Mouse (Mus musculus) embryonic fibroblast, embryonic 13.5 days (primary cell): ENCODE measurements around the gene Golga5. TPM values are rescaled to one million over a fixed set of nuclear protein-coding genes. Genes with fewer than 3 reads are reported as not detected.

Source experiments
- H3K27ac ChIP-seq: 2 replicates; pipeline ENCODE4 v1.5.1; 2012; ENCODE audit warnings: low read length, control low read depth, inconsistent platforms; ENCODE audit not compliant: insufficient read depth
- H3K4me1 ChIP-seq: 2 replicates; pipeline ENCODE4 v1.6.1; 2011; ENCODE audit warnings: low read length; ENCODE audit not compliant: control insufficient read depth, insufficient read depth
- H3K4me3 ChIP-seq: 2 replicates; pipeline ENCODE4 v1.5.1; 2011; ENCODE audit warnings: mild to moderate bottlenecking, control low read depth, low read length; ENCODE audit not compliant: insufficient read depth
- CTCF ChIP-seq: IDR thresholded peaks from 2 replicates; pipeline ENCODE4 v1.5.1; 2011; ENCODE audit warnings: mild to moderate bottlenecking, control low read depth, low read length, moderate library complexity, borderline replicate concordance; ENCODE audit not compliant: insufficient read depth
- POLR2A ChIP-seq: IDR thresholded peaks from 2 replicates; pipeline ENCODE4 v1.6.1; 2011; ENCODE audit warnings: low read depth, mild to moderate bottlenecking, control low read depth, low read length, moderate library complexity
- polyA plus RNA-seq: library from polyadenylated mRNA; stranded (reverse); fragments of >200 nt; gene quantifications from 2 replicates; pipeline ENCODE4 v1.2.4, GENCODE M21; 2011; ENCODE audit warnings: low read depth; ENCODE audit not compliant: missing spikeins, insufficient read length

Golga5 gene
- polyA plus RNA-seq: 39.6 and 40.6 TPM in 2 replicates

GRCm38 (mm10) chr12:102468894-102469764 lies at the start of gene Golga5:
Gene Golga5 (plus strand): TSS chr12:102469135.
- TF ChIP-seq CTCF: no peak
- TF ChIP-seq POLR2A: peak; percentile 71
- peak within 1 kb of the TSS; percentile 94 for H3K4me3 ChIP-seq
- H3K4me1 ChIP-seq: peaks cover 2% of the 10 kb centered on the region; the same call in 1 of the 2 replicates
- peak within 1 kb of the TSS; percentile 47 for H3K27ac ChIP-seq

GRCm38 (mm10) chr12:102419544-102419943 lies 49.4 kb upstream of the Golga5 start:
- Histone ChIP-seq H3K4me3 (no peak overlapping the region), H3K27ac (peak overlapping the region; percentile 25), H3K4me1 (peaks cover 4% of the 10 kb centered on the region; the same call in 1 of the 2 replicates)
- TF ChIP-seq CTCF (no peak), POLR2A (no peak)

- TF ChIP-seq CTCF: no peak
- TF ChIP-seq POLR2A: no peak
- Histone ChIP-seq H3K27ac (no peak overlapping the region), H3K4me1 (peaks cover 4% of the 10 kb centered on the region; the same call in 1 of the 2 replicates), H3K4me3 (no peak overlapping the region)
Measured at GRCm38 (mm10) chr12:102420168-102420890, 48.6 kb upstream of the Golga5 start.

- H3K4me3 ChIP-seq: no peak overlapping the region
- TF ChIP-seq CTCF: no peak
- TF ChIP-seq POLR2A: no peak
Measured at GRCm38 (mm10) chr12:102422065-102422464, 46.9 kb upstream of the Golga5 start.

GRCm38 (mm10) chr12:102422623-102423320 lies 46.2 kb upstream of the Golga5 start:
- Histone ChIP-seq H3K4me3 (no peak overlapping the region), H3K4me1 (no peaks in the 10 kb centered on the region; the same call in 1 of the 2 replicates), H3K27ac (0 out of 2 replicates have a peak overlapping the region, but pooled peaks have one; percentile 32)
- TF ChIP-seq POLR2A: no peak
- TF ChIP-seq CTCF: no peak

More at GRCm38 (mm10) chr12:102422065-102422464, 46.9 kb upstream of the Golga5 start:
- Histone ChIP-seq H3K4me1 (no peaks in the 10 kb centered on the region; the same call in 1 of the 2 replicates), H3K27ac (peak overlapping the region; percentile 32; the same call in 1 of the 2 replicates)

GRCm38 (mm10) chr12:102423625-102424024 lies 45.3 kb upstream of the Golga5 start:
- Histone ChIP-seq H3K4me1 (no peaks in the 10 kb centered on the region; the same call in 1 of the 2 replicates), H3K27ac (no peak overlapping the region), H3K4me3 (no peak overlapping the region)
- TF ChIP-seq CTCF (no peak), POLR2A (no peak)

GRCm38 (mm10) chr12:102424456-102424855 lies 44.5 kb upstream of the Golga5 start:
- Histone ChIP-seq H3K27ac (no peak overlapping the region), H3K4me3 (no peak overlapping the region), H3K4me1 (no peaks in the 10 kb centered on the region; the same call in 1 of the 2 replicates)
- no peak for TF ChIP-seq POLR2A
- no peak for TF ChIP-seq CTCF

- Histone ChIP-seq H3K27ac (no peak overlapping the region), H3K4me1 (no peaks in the 10 kb centered on the region; the same call in 1 of the 2 replicates), H3K4me3 (no peak overlapping the region)
- TF ChIP-seq POLR2A (no peak), CTCF (no peak)
Measured at GRCm38 (mm10) chr12:102425048-102425578, 43.8 kb upstream of the Golga5 start.

GRCm38 (mm10) chr12:102426285-102426684 lies 42.6 kb upstream of the Golga5 start:
- no peaks in the 10 kb centered on the region; the same call in 1 of the 2 replicates for H3K4me1 ChIP-seq
- no peak overlapping the region for H3K4me3 ChIP-seq
- no peak overlapping the region for H3K27ac ChIP-seq
- no peak for TF ChIP-seq CTCF
- TF ChIP-seq POLR2A: no peak

- TF ChIP-seq CTCF (no peak), POLR2A (no peak)
- Histone ChIP-seq H3K27ac (no peak overlapping the region), H3K4me1 (peaks cover 7% of the 10 kb centered on the region), H3K4me3 (no peak overlapping the region)
Measured at GRCm38 (mm10) chr12:102429656-102430055, 39.3 kb upstream of the Golga5 start.
